Mouse (Mus musculus) ovary, postnatal 14 days (tissue): ENCODE measurements around the gene Olfr1102.

Experiments used
- DNase-seq: peaks from one replicate; pipeline ENCODE4 v3.0.0; 2022; ENCODE audit warnings: low spot score

Olfr1102 gene

DNA sequence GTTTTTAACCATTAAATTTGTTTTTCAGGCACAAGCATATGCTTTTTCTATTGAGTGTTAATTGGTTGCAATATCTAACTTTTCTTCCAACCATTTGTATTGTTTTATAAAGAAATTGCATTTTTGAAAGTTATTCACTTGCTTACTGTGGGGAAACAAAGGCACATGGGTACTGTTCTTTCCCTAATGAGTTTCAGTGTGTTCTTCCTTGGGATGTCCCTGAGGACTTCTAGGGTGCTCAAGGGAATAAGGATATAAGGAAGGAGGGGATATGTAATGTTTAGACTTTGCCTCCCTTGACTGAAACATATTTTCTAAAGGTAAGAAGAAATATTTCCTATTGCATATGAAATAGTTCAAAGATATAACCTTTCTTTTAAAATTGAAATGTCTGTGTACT, at the start of gene Olfr1102:
Gene Olfr1102 (plus strand): TSS at position 301 of the 400 bp plus-strand sequence.
- DNase-seq: no peak

DNA sequence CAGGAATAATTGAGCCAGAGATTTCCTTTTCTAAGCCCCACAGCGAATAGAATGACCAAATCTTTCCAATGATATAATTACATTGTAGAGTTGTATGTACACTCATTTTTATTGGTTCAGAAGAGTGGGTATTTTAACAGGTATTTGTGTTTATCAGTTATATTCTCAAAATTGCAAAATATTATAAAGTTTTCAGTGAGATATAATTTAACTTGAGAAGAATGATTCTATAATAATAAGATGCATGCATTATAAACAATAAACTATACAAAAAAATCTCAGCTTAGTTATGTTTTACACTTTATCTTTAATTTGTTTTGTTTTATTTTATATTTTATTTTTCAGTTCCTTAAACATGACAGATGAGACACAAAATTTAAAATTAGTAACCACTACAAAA, 37.6 kb upstream of the Olfr1102 start, which contains the start of gene Olfr1099:
Gene Olfr1099 (minus strand): TSS at position 101 of the 400 bp plus-strand sequence.
- DNase-seq: no peak

DNA sequence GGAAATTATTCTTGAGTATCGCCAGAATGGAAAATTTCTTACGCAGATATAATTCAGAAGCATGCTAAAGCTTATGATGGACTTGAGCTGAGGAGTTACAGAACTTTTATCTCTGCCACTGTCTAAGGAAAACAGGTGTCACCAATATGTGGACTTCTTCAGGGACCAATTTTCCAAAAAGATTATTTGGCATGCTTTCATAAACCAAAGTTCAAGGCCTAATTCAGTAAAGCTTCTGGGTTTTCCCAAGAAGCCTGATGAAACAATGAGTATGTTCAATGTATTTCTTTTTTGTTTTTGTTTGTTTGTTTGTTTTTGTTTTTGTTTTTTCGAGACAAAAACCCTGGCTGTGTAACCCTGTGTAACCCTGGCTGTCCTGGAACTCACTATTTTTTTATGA, 18.3 kb upstream of the Olfr1102 start, which contains the start of gene Olfr1100:
Gene Olfr1100 (minus strand): TSS at position 101 of the 400 bp plus-strand sequence.
- DNase-seq: no peak

DNA sequence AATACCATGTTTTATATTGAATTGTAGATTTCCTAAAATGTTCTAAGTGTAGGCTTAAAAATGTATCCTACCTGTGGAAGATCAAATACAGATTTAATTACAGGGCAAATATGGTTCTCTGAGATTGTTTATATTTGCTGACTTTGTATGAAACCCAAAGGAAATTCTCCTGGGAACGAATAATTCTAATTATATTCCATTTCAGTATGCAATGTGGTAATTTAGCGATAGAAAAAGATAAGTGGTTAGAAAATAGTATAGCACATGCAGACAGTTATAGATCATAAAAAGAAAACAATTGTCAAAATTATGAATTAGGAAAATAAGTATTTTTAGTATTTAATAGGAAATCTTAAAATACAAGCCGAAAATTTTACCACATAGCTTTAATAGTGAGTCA, 7.1 kb upstream of the Olfr1102 start, which contains the start of gene Olfr1101:
Gene Olfr1101 (minus strand): TSS at position 101 of the 400 bp plus-strand sequence.
- no peak for DNase-seq

DNA sequence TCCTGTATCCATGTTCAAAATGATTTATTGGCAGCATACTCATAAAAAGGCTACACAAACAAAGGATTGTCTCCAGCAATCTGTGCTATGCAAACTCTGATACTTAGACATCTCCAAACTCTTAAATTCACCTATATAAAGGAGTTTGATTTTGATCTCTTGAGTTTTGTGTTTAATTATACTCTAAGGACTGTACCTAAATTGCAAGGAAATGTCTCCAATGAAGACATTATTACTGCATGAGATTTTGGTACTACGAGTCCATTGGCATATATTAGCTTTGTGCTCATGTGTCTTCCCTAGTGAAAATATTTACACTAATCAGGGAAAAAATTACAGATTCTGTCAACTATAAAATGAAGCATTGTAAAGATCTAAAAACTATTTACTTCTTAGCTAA, 28.8 kb downstream of the Olfr1102 start, which contains the start of gene Olfr1104:
Gene Olfr1104 (minus strand): TSS at position 101 of the 400 bp plus-strand sequence.
- no peak for DNase-seq

DNA sequence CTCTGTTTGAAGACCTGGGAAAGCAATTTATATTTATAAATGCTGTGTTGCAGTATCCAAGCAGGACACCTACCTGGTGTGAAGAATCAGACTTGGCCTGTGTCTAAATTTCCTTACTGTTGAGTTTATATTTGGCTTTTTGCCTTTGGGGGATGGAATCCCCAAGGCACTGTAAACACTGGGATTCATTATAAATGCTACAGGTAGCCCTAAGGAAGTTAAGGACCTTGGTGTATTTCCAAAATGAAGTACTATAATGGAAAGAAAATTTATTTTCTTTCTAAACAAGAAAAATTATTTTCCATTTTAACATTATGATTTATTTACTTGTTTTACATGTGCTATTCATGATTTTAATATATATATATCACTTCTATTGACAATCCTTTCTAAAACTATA, 38.2 kb downstream of the Olfr1102 start, which contains the start of gene Olfr1105:
Gene Olfr1105 (minus strand): TSS at position 101 of the 400 bp plus-strand sequence.
- no peak for DNase-seq

DNA sequence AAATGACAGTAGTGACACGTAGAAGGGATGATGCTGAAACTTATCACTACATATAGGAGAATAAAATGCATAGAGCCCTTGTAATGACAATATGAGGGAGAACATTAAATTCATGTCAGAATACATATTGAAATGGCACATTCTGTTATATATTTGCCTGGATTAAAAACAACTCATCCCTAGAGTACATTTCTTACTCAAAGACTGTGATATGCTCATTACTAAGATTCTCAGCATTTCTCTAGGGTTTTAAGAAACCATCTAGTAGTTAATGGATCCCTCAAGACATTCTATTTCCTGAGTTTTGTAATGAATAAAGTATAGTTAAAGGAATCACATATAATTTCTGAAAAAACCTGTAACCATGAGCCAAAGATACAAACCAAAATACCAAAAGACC, 54.0 kb downstream of the Olfr1102 start, which contains the start of gene Olfr1106:
Gene Olfr1106 (minus strand): TSS at position 101 of the 400 bp plus-strand sequence.
- DNase-seq: no peak
